Mouse (Mus musculus): ENCODE results near the gene Vwa3b. TPM values are rescaled to one million over a fixed set of nuclear protein-coding genes. Genes with fewer than 3 reads are reported as not detected.

Gene Vwa3b
- polyA plus RNA-seq, 1 experiment from 2014 or later: 1.1 TPM

DNA sequence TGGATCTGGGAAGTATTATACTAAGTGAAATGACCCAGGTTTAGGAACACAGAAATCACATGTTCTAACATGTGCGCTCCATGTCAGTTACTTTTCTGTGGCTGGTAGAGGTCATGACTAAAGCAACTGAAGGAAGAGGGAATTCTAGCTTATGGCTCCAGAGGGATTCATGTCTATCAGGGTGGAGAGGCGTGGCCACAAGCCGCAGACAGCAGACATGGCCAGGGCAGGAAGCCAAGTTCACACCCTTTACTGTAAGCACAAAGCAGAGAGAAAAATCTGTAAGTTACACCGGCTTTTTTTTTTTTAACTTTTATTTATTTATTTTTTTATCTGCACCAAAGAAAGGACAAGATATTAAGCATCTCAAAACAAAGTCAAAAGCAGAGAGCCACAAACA lies 119.6 kb downstream of the Vwa3b start:
- Histone ChIP-seq H3K9me3 (ENCODE audit: control insufficient read depth, low read length) (no peaks in the 10 kb centered on the region), H3K4me2 (replicated peaks; ENCODE audit: low read depth) (no peak overlapping the region), H3K4me3 (ENCODE audit: low read depth, low read length) (no peak overlapping the region), H3K27ac (replicated peaks) (no peak overlapping the region), H3K27me3 (ENCODE audit: control insufficient read depth, insufficient read depth, low read length) (no peaks in the 10 kb centered on the region), H3K9ac (ENCODE audit: low read length) (no peak overlapping the region), H3K4me1 (replicated peaks; ENCODE audit: control insufficient read depth, insufficient read depth) (no peaks in the 10 kb centered on the region), H3K36me3 (ENCODE audit: control insufficient read depth, insufficient read depth, low read length) (no peaks in the 10 kb centered on the region)
- TF ChIP-seq EP300 (optimal IDR thresholded peaks at IDR 0.05): no peak
- TF ChIP-seq CTCF (IDR thresholded peaks at IDR 0.05; ENCODE audit: low read depth): no peak
- ATAC-seq (ENCODE audit: low FRiP score, low TSS enrichment) (no peak), DNase-seq (ENCODE audit: low spot score) (peak; percentile 51)
- WGBS: 25% methylated on average over 4 of the region's 4 CpGs

GRCm38 (mm10) chr1:37149866-37150265 lies 123.5 kb downstream of the Vwa3b start:
- Histone ChIP-seq H3K27ac (replicated peaks) (no peak overlapping the region), H3K4me1 (replicated peaks; ENCODE audit: control insufficient read depth, insufficient read depth) (no peaks in the 10 kb centered on the region), H3K9ac (ENCODE audit: low read length) (no peak overlapping the region), H3K36me3 (ENCODE audit: control insufficient read depth, insufficient read depth, low read length) (no peaks in the 10 kb centered on the region), H3K9me3 (ENCODE audit: control insufficient read depth, low read length) (no peaks in the 10 kb centered on the region), H3K4me3 (ENCODE audit: low read depth, low read length) (no peak overlapping the region), H3K27me3 (ENCODE audit: control insufficient read depth, insufficient read depth, low read length) (no peaks in the 10 kb centered on the region), H3K4me2 (replicated peaks; ENCODE audit: low read depth) (no peak overlapping the region)
- WGBS: 89% methylated on average over 7 of the region's 7 CpGs
- TF ChIP-seq EP300 (optimal IDR thresholded peaks at IDR 0.05) (no peak), CTCF (IDR thresholded peaks at IDR 0.05; ENCODE audit: low read depth) (no peak)
- DNase-seq (ENCODE audit: low spot score) (no peak), ATAC-seq (ENCODE audit: low FRiP score, low TSS enrichment) (no peak)

DNA sequence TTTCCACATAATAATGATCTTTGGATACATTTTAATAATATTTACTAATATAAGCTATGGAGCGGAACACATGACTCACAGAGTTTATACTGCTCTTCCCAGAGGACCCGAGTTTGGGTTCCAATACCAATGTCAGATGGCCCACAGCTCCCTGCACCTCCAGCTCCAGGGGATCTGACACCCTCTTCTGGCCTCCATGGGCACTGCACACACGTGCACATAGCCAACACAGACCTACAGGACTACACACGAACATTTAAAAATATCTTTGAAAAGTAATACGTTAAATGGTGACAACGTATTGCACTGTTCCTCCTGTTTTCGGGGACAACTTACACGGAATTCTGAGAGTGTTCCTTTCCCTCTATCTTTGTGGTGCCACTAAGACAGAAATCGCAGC lies 125.5 kb downstream of the Vwa3b start:
- DNase-seq (ENCODE audit: low spot score) (no peak), ATAC-seq (ENCODE audit: low FRiP score, low TSS enrichment) (no peak)
- no peak overlapping the region for H3K9ac ChIP-seq (ENCODE audit: low read length)
- no peaks in the 10 kb centered on the region for H3K36me3 ChIP-seq (ENCODE audit: control insufficient read depth, insufficient read depth, low read length)
- no peak overlapping the region for H3K4me2 ChIP-seq (replicated peaks; ENCODE audit: low read depth)
- H3K4me1 ChIP-seq (replicated peaks; ENCODE audit: control insufficient read depth, insufficient read depth): no peaks in the 10 kb centered on the region
- no peaks in the 10 kb centered on the region for H3K9me3 ChIP-seq (ENCODE audit: control insufficient read depth, low read length)
- no peak for TF ChIP-seq EP300 (optimal IDR thresholded peaks at IDR 0.05)
- TF ChIP-seq CTCF (IDR thresholded peaks at IDR 0.05; ENCODE audit: low read depth): peak; percentile 21; the same call in 1 of the 2 replicates
- H3K4me3 ChIP-seq (ENCODE audit: low read depth, low read length): no peak overlapping the region
- WGBS: 90% methylated on average over 9 of the region's 9 CpGs
- no peak overlapping the region for H3K27ac ChIP-seq (replicated peaks)
- H3K27me3 ChIP-seq (ENCODE audit: control insufficient read depth, insufficient read depth, low read length): no peaks in the 10 kb centered on the region

DNA sequence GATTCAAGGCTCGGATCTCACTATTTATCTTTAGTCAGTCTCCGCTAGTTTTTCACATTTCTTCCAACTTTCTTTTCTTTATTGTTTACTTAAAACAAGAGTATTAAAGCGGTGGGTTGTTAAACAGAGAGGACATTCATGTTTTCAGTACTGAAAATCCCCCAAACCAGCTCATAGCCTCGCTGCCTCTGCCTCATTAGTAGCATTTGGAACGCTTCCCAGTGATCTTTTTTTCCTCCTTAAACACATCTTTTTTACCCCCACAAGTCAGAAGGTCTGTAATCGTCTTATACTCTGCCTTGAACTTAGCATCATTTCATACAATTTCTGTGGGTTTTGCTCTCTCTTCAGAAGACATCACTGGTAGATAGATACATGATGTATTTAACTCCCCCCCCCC lies 139.7 kb downstream of the Vwa3b start:
- Histone ChIP-seq H3K4me2 (replicated peaks; ENCODE audit: low read depth) (no peak overlapping the region), H3K36me3 (ENCODE audit: control insufficient read depth, insufficient read depth, low read length) (no peaks in the 10 kb centered on the region), H3K9ac (ENCODE audit: low read length) (no peak overlapping the region), H3K27ac (replicated peaks) (no peak overlapping the region), H3K4me1 (replicated peaks; ENCODE audit: control insufficient read depth, insufficient read depth) (no peaks in the 10 kb centered on the region), H3K9me3 (ENCODE audit: control insufficient read depth, low read length) (0 out of 2 replicates have a peak, but pooled peaks cover under 1% of the 10 kb centered on the region), H3K27me3 (ENCODE audit: control insufficient read depth, insufficient read depth, low read length) (no peaks in the 10 kb centered on the region), H3K4me3 (ENCODE audit: low read depth, low read length) (no peak overlapping the region)
- no peak for DNase-seq (ENCODE audit: low spot score)
- TF ChIP-seq CTCF (IDR thresholded peaks at IDR 0.05; ENCODE audit: low read depth) (no peak), EP300 (optimal IDR thresholded peaks at IDR 0.05) (no peak)
- WGBS: 21% methylated on average over 6 of the region's 6 CpGs
- ATAC-seq (ENCODE audit: low FRiP score, low TSS enrichment): no peak

DNA sequence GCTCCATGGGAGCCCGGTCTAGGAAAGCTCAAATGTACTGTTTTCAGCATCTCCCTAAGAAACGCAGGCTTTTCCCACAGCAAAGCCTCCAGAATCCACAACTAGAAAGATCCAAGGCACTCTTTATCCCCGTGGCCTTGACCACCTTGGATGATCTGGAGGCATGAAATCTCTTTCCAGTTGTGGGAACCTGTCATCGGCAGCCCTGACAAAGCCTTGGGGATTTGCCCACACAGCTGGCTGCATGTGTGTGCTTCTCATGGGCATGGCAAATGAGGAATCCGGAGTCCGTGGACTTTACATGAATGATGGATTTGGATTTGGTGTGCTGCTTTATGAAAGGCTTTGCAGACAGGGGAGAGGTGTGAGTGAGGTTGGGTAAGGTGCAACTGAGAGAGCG lies 141.5 kb downstream of the Vwa3b start:
- ATAC-seq (ENCODE audit: low FRiP score, low TSS enrichment) (no peak), DNase-seq (ENCODE audit: low spot score) (no peak)
- no peak overlapping the region for H3K4me2 ChIP-seq (replicated peaks; ENCODE audit: low read depth)
- H3K27me3 ChIP-seq (ENCODE audit: control insufficient read depth, insufficient read depth, low read length): no peaks in the 10 kb centered on the region
- 62% methylated on average over 7 of the region's 7 CpGs for WGBS
- no peaks in the 10 kb centered on the region for H3K4me1 ChIP-seq (replicated peaks; ENCODE audit: control insufficient read depth, insufficient read depth)
- TF ChIP-seq EP300 (optimal IDR thresholded peaks at IDR 0.05) (no peak), CTCF (IDR thresholded peaks at IDR 0.05; ENCODE audit: low read depth) (no peak)
- H3K4me3 ChIP-seq (ENCODE audit: low read depth, low read length): no peak overlapping the region
- no peaks in the 10 kb centered on the region for H3K9me3 ChIP-seq (ENCODE audit: control insufficient read depth, low read length)
- no peak overlapping the region for H3K27ac ChIP-seq (replicated peaks)
- H3K36me3 ChIP-seq (ENCODE audit: control insufficient read depth, insufficient read depth, low read length): no peaks in the 10 kb centered on the region
- H3K9ac ChIP-seq (ENCODE audit: low read length): no peak overlapping the region

GRCm38 (mm10) chr1:37177874-37178273 lies 151.5 kb downstream of the Vwa3b start:
- no peaks in the 10 kb centered on the region for H3K27me3 ChIP-seq (ENCODE audit: control insufficient read depth, insufficient read depth, low read length)
- no peak for ATAC-seq (ENCODE audit: low FRiP score, low TSS enrichment)
- TF ChIP-seq CTCF (IDR thresholded peaks at IDR 0.05; ENCODE audit: low read depth): peak; percentile 67
- TF ChIP-seq EP300 (optimal IDR thresholded peaks at IDR 0.05): no peak
- H3K9ac ChIP-seq (ENCODE audit: low read length): no peak overlapping the region
- no peak overlapping the region for H3K4me2 ChIP-seq (replicated peaks; ENCODE audit: low read depth)
- 81% methylated on average over 2 of the region's 2 CpGs for WGBS
- H3K9me3 ChIP-seq (ENCODE audit: control insufficient read depth, low read length): no peaks in the 10 kb centered on the region
- no peak overlapping the region for H3K27ac ChIP-seq (replicated peaks)
- no peak for DNase-seq (ENCODE audit: low spot score)
- no peaks in the 10 kb centered on the region for H3K36me3 ChIP-seq (ENCODE audit: control insufficient read depth, insufficient read depth, low read length)
- H3K4me1 ChIP-seq (replicated peaks; ENCODE audit: control insufficient read depth, insufficient read depth): no peaks in the 10 kb centered on the region
- no peak overlapping the region for H3K4me3 ChIP-seq (ENCODE audit: low read depth, low read length)
